Mouse (Mus musculus) liver, embryonic 15.5 days (tissue): ENCODE data around the gene Polr3gl. TPM values are rescaled to one million over a fixed set of nuclear protein-coding genes. Genes with fewer than 3 reads are reported as not detected.
A peak's percentile ranks its signal among the peaks of the same experiment; 100 is the strongest.

Experiments used
- ATAC-seq: fragments of 200-750 bp; cut with Nextera tagmentation; 2 replicates; pipeline ENCODE4 v1.8.0; 2017; ENCODE audit warnings: moderate number of reproducible peaks, mild to moderate bottlenecking, moderate library complexity; ENCODE audit not compliant: insufficient read depth
- H3K27ac ChIP-seq: fragments of 300-500 bp; sonication (generic); replicated peaks from 2 replicates; pipeline ENCODE4 v1.5.1; 2015; ENCODE audit warnings: mild to moderate bottlenecking, inconsistent platforms
- H3K27me3 ChIP-seq: fragments of 300-500 bp; sonication (generic); 2 replicates; pipeline ENCODE4 v1.6.1; 2015; ENCODE audit warnings: mild to moderate bottlenecking, inconsistent platforms
- H3K36me3 ChIP-seq: fragments of 300-500 bp; sonication (generic); replicated peaks from 2 replicates; pipeline ENCODE4 v1.6.1; 2015; ENCODE audit warnings: moderate library complexity, mild to moderate bottlenecking, inconsistent platforms
- H3K4me1 ChIP-seq: fragments of 300-500 bp; sonication (generic); replicated peaks from 2 replicates; pipeline ENCODE4 v1.6.1; 2015; ENCODE audit warnings: inconsistent platforms
- H3K4me2 ChIP-seq: fragments of 300-500 bp; sonication (generic); 2 replicates; pipeline ENCODE4 v1.6.1; 2015; ENCODE audit warnings: moderate library complexity, mild to moderate bottlenecking, inconsistent platforms
- H3K4me3 ChIP-seq: fragments of 300-500 bp; sonication (generic); replicated peaks from 2 replicates; pipeline ENCODE4 v1.5.1; 2015; ENCODE audit warnings: mild to moderate bottlenecking, inconsistent platforms
- H3K9ac ChIP-seq: fragments of 300-500 bp; sonication (generic); 2 replicates; pipeline ENCODE4 v1.6.1; 2015; ENCODE audit warnings: moderate library complexity, mild to moderate bottlenecking, inconsistent platforms
- H3K9me3 ChIP-seq: fragments of 300-500 bp; sonication (generic); replicated peaks from 2 replicates; pipeline ENCODE4 v1.6.1; 2016; ENCODE audit warnings: inconsistent platforms
- WGBS: fragments of 180-500 bp; shearing (Covaris S2); methylation state at CpG from one replicate; pipeline ENCODE4 v1.1.7; 2015; ENCODE audit warnings: mixed read lengths; ENCODE audit not compliant: insufficient replicate concordance; 5-methylcytosine and 5-hydroxymethylcytosine counted together
- polyA plus RNA-seq: library from polyadenylated mRNA; unstranded; fragments of >200 nt; fragmentation: Nextera tagmentation; extraction: Ambion mirVana; gene quantifications from 2 replicates; pipeline ENCODE4 v1.2.1, GENCODE M21; 2015

Polr3gl gene
- polyA plus RNA-seq, 1 experiment from 2014 or later: 10.9 TPM

- H3K36me3 ChIP-seq: peaks cover 26% of the 10 kb centered on the region
- ATAC-seq: no peak
- no peaks in the 10 kb centered on the region for H3K27me3 ChIP-seq
- peak overlapping the region; percentile 46 for H3K27ac ChIP-seq
- H3K4me2 ChIP-seq: peak overlapping the region; percentile 84
- peaks cover 66% of the 10 kb centered on the region for H3K4me1 ChIP-seq
- H3K9ac ChIP-seq: 0 out of 2 replicates have a peak overlapping the region, but pooled peaks have one; percentile 87
- H3K4me3 ChIP-seq: peak overlapping the region; percentile 75
- 64% methylated on average over 9 of the region's 9 CpGs for WGBS
- H3K9me3 ChIP-seq: no peaks in the 10 kb centered on the region
These were observed 32.9 kb downstream of the Polr3gl start for GRCm38 (mm10) chr3:96560881-96561668.

GRCm38 (mm10) chr3:96559911-96560850 lies 33.8 kb downstream of the Polr3gl start:
- Histone ChIP-seq H3K4me1 (peaks cover 68% of the 10 kb centered on the region), H3K4me2 (peak overlapping the region; percentile 84), H3K36me3 (peaks cover 26% of the 10 kb centered on the region), H3K27me3 (no peaks in the 10 kb centered on the region), H3K4me3 (peak overlapping the region; percentile 75), H3K9ac (peak overlapping the region; percentile 87), H3K9me3 (no peaks in the 10 kb centered on the region), H3K27ac (peak overlapping the region; percentile 89; the same call in 1 of the 2 replicates)
- no peak for ATAC-seq
- 38% methylated on average over 23 of the region's 23 CpGs for WGBS

GRCm38 (mm10) chr3:96559398-96559910 lies 34.5 kb downstream of the Polr3gl start:
- WGBS: 13% methylated on average over 12 of the region's 12 CpGs
- Histone ChIP-seq H3K9me3 (no peaks in the 10 kb centered on the region), H3K4me2 (peak overlapping the region; percentile 84), H3K9ac (peak overlapping the region; percentile 87), H3K4me3 (peak overlapping the region; percentile 75), H3K27me3 (no peaks in the 10 kb centered on the region), H3K36me3 (peaks cover 26% of the 10 kb centered on the region), H3K27ac (peak overlapping the region; percentile 89), H3K4me1 (peaks cover 65% of the 10 kb centered on the region)
- no peak for ATAC-seq

DNA sequence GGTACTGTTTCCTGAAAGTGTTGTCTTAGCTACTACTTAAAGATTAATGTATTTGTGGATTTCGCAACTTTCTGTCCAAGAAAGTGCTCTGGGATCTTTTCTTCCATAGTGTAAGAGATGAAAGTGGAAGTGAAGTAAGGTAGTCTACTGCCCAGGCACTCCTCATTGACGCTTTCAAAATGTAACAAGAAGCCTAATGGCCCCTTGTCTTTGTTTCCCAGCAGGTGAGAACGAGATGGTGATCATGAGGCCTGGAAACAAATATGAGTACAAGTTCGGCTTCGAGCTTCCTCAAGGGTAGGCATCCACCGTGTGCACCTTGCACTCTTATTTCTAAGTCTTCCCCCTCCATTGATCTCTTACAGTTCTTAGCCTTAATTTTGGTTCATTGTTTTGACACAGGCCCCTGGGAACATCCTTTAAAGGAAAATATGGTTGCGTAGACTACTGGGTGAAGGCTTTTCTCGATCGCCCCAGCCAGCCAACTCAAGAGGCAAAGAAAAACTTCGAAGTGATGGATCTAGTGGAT lies 35.2 kb downstream of the Polr3gl start:
- Histone ChIP-seq H3K4me1 (peaks cover 60% of the 10 kb centered on the region), H3K4me2 (peak overlapping the region; percentile 84), H3K9me3 (no peaks in the 10 kb centered on the region), H3K27me3 (no peaks in the 10 kb centered on the region), H3K9ac (peak overlapping the region; percentile 87), H3K27ac (peak overlapping the region; percentile 89), H3K4me3 (peak overlapping the region; percentile 75), H3K36me3 (peaks cover 26% of the 10 kb centered on the region)
- WGBS: 9% methylated on average over 10 of the region's 10 CpGs
- no peak for ATAC-seq

DNA sequence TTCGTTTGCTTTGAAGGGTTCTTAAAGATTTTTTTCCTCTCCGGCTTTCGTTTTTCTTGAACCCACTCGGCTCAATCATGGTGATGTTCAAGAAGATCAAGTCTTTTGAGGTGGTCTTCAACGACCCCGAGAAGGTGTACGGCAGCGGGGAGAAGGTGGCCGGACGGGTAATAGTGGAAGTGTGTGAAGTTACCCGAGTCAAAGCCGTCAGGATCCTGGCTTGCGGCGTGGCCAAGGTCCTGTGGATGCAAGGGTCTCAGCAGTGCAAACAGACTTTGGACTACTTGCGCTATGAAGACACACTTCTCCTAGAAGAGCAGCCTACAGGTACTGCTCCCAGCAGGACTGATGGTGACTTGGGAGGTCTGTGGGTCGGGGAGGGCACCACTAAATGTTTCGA lies 35.8 kb downstream of the Polr3gl start:
- Histone ChIP-seq H3K4me1 (peaks cover 62% of the 10 kb centered on the region), H3K9ac (peak overlapping the region; percentile 87), H3K4me3 (peak overlapping the region; percentile 75), H3K36me3 (peaks cover 26% of the 10 kb centered on the region), H3K9me3 (no peaks in the 10 kb centered on the region), H3K4me2 (peak overlapping the region; percentile 84), H3K27ac (peak overlapping the region; percentile 89), H3K27me3 (no peaks in the 10 kb centered on the region)
- WGBS: under 1% methylated on average over 17 of the region's 17 CpGs
- ATAC-seq: peak; percentile 22

DNA sequence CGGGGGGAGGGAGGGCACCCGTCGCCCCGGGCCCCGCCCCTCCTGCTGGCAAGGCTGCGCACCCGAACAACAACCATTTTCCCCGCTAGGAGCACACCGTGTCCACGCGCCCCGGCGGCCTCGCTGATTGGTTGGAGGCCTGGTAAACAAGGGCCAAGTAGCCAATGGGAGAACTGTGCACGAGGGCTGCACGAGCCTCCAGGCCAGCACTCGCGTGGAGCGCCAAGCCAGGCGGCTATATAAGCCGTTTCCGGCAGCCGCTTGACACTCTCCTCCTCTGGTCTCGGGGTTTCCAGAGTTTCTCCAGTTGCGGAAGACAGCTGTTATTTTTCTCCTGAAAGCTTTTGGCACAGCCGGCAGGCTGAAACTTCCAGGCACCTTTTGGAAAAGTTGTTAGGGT lies 36.3 kb downstream of the Polr3gl start, which contains the start of gene Txnip:
Gene Txnip (plus strand): TSS at position 264 of the 400 bp plus-strand sequence.
- ATAC-seq: peak; percentile 97
- Histone ChIP-seq H3K9ac (peak within 1 kb of the TSS; percentile 87), H3K4me2 (peak within 1 kb of the TSS; percentile 84), H3K27me3 (no peaks in the 10 kb centered on the region), H3K4me3 (peak within 1 kb of the TSS; percentile 75), H3K27ac (peak within 1 kb of the TSS; percentile 89), H3K9me3 (no peaks in the 10 kb centered on the region), H3K36me3 (peaks cover 26% of the 10 kb centered on the region), H3K4me1 (peaks cover 62% of the 10 kb centered on the region)
- WGBS: under 1% methylated on average over 26 of the region's 26 CpGs

- Histone ChIP-seq H3K4me2 (peak overlapping the region; percentile 84), H3K4me1 (peaks cover 57% of the 10 kb centered on the region), H3K36me3 (peaks cover 26% of the 10 kb centered on the region), H3K27ac (peak overlapping the region; percentile 89), H3K9ac (peak overlapping the region; percentile 75), H3K9me3 (no peaks in the 10 kb centered on the region), H3K4me3 (peak overlapping the region; percentile 75), H3K27me3 (no peaks in the 10 kb centered on the region)
- 0 out of 2 replicates have a peak, but pooled peaks have one; percentile 22 for ATAC-seq
- 1% methylated on average over 22 of the region's 22 CpGs for WGBS
These were observed 37.0 kb downstream of the Polr3gl start for GRCm38 (mm10) chr3:96556651-96557635.

DNA sequence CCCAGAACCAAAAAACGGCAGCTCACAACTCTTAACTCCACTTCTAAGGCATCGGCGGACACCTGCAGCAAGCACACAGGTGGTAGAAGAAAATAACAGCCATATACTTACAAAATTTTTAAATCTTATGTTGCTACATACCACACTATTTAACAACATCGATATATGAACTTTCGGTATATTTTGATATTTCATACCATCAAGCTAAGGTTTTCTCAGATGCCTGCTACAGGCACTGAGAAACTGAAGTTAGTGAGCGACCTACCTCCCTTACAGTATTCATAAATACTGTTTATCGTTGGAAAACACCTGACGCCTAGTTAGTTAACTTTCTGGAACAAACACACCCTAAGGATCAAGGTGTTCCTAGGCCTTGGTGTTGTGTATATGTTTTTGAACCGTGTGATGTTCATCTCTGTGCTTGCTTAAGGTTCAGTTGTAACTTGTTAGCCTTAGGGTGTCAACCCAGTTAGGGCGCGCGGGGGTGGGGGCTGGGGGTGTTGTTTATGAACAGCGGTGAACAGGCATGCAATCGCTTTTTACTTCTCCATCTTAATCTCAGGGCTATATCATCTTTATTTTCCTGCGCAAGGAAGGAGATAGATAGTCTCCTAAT lies 37.9 kb downstream of the Polr3gl start:
- Histone ChIP-seq H3K4me3 (peak overlapping the region; percentile 75), H3K27me3 (no peaks in the 10 kb centered on the region), H3K27ac (0 out of 2 replicates have a peak overlapping the region, but pooled peaks have one; percentile 89), H3K9me3 (no peaks in the 10 kb centered on the region), H3K4me2 (peak overlapping the region; percentile 84), H3K4me1 (peaks cover 57% of the 10 kb centered on the region), H3K9ac (peak overlapping the region; percentile 75), H3K36me3 (peaks cover 22% of the 10 kb centered on the region)
- ATAC-seq: no peak
- WGBS: 59% methylated on average over 15 of the region's 15 CpGs

DNA sequence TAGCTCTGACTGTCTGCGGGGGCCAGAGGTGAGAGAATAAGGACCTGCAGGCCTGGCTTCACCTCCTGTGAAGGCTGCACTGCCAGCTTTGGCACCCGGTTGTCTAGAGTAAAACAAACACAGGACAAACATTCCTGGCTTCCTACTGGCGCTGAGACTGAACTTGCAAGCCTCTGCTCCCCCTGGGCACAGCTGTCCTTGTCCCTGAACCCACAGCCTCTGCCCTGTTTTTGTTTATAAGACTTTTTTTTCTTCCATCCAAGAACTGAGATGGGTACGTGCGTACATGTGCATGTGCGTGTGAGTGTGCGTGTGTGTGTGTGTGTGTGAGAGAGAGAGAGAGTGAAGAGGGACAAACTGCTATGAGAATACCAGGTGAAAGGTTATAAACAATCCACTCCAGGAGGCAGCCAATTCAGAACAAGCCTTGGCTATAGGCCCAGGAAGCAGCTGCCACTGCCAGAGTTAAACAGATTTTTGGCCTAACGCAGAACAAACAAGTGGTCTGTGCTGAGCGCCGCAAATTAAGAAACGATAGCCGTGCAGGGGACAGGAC lies 38.9 kb downstream of the Polr3gl start:
- Histone ChIP-seq H3K4me2 (no peak overlapping the region), H3K36me3 (peaks cover 12% of the 10 kb centered on the region), H3K4me1 (peaks cover 47% of the 10 kb centered on the region), H3K4me3 (no peak overlapping the region), H3K27ac (peak overlapping the region; percentile 70), H3K9me3 (no peaks in the 10 kb centered on the region), H3K9ac (no peak overlapping the region), H3K27me3 (no peaks in the 10 kb centered on the region)
- no peak for ATAC-seq
- 70% methylated on average over 12 of the region's 12 CpGs for WGBS
